Mouse (Mus musculus) forebrain, embryonic 13.5 days (tissue): Measurements from ENCODE around the gene Duox1. TPM values are rescaled to one million over a fixed set of nuclear protein-coding genes. Genes with fewer than 3 reads are reported as not detected.

Source experiments
- ATAC-seq: fragments of 200-750 bp; cut with Nextera tagmentation; 2 replicates; pipeline ENCODE4 v1.8.0; 2017
- H3K27ac ChIP-seq: fragments of 300-500 bp; sonication (generic); 2 replicates; pipeline ENCODE4 v1.5.1; 2015; ENCODE audit warnings: inconsistent platforms, mild to moderate bottlenecking, moderate library complexity
- H3K27me3 ChIP-seq: fragments of 300-500 bp; sonication (generic); 2 replicates; pipeline ENCODE4 v1.6.1; 2015; ENCODE audit warnings: mild to moderate bottlenecking, inconsistent platforms
- H3K36me3 ChIP-seq: fragments of 300-500 bp; sonication (generic); 2 replicates; pipeline ENCODE4 v1.6.1; 2015; ENCODE audit warnings: mild to moderate bottlenecking, inconsistent platforms; ENCODE audit not compliant: poor library complexity, severe bottlenecking
- H3K4me1 ChIP-seq: fragments of 300-500 bp; sonication (generic); 2 replicates; pipeline ENCODE4 v1.6.1; 2015; ENCODE audit warnings: inconsistent platforms
- H3K4me2 ChIP-seq: fragments of 300-500 bp; sonication (generic); 2 replicates; pipeline ENCODE4 v1.6.1; 2015; ENCODE audit warnings: inconsistent platforms, mild to moderate bottlenecking, moderate library complexity
- H3K4me3 ChIP-seq: fragments of 300-500 bp; sonication (generic); 2 replicates; pipeline ENCODE4 v1.5.1; 2015; ENCODE audit warnings: mild to moderate bottlenecking, inconsistent platforms
- H3K9ac ChIP-seq: fragments of 300-500 bp; sonication (generic); 2 replicates; pipeline ENCODE4 v1.6.1; 2015; ENCODE audit warnings: mild to moderate bottlenecking, inconsistent platforms
- H3K9me3 ChIP-seq: fragments of 300-500 bp; sonication (generic); replicated peaks from 2 replicates; pipeline ENCODE4 v1.6.1; 2016; ENCODE audit warnings: inconsistent platforms
- WGBS: fragments of 180-500 bp; shearing (Covaris S2); methylation state at CpG from one replicate; pipeline ENCODE4 v1.1.7; 2015; 5-methylcytosine and 5-hydroxymethylcytosine counted together
- polyA plus RNA-seq: library from polyadenylated mRNA; unstranded; fragments of >200 nt; fragmentation: Nextera tagmentation; extraction: Ambion mirVana; gene quantifications from 2 replicates; pipeline ENCODE4 v1.2.1, GENCODE M21; 2015

The Duox1 gene
- polyA plus RNA-seq, 1 experiment from 2014 or later = not detected

DNA sequence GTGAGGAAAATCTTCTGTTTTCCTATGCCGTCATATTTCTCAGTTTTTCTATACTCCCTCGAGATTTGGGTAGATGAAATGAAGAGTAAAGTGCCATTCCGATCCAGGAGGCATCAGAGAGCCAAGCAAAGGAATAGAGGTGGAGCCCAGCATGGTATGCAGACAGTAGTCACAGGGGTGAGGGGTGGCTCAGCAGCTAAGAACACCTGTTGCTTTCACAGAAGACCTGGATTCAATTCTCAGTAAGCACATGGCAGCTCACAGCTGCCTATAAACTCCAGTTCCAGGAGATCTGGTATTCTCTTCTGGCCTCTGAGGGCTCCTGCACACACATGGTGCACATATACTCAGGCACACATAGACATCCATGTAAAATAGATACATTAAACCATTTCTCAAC, 56.6 kb downstream of the Duox1 start:
- peaks cover 22% of the 10 kb centered on the region for H3K4me1 ChIP-seq
- no peaks in the 10 kb centered on the region for H3K36me3 ChIP-seq
- 70% methylated on average over 3 of the region's 3 CpGs for WGBS
- no peak for ATAC-seq
- no peak overlapping the region for H3K9ac ChIP-seq
- no peak overlapping the region for H3K4me2 ChIP-seq
- H3K4me3 ChIP-seq = no peak overlapping the region
- H3K27me3 ChIP-seq = peaks cover 12% of the 10 kb centered on the region
- H3K27ac ChIP-seq = no peak overlapping the region
- no peaks in the 10 kb centered on the region for H3K9me3 ChIP-seq

DNA sequence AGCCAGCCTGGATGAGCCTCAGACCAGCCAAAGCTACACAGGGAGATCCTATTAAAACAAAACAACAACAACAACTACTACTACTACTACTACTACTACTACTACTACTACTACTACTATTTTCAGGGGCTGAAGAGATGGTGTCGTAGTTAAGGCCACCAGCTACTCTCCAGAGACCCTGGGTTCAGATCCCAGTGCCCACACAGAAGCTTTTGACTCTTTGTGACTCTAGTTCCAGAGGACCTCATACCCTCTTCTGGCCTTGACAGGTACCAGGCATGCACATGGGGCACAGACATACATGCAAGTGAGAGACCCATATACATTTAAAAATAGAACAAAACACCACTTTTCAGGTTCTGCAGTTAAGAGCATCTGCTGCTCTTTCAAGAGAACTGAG, 57.1 kb downstream of the Duox1 start:
- no peak overlapping the region for H3K4me2 ChIP-seq
- no peak overlapping the region for H3K9ac ChIP-seq
- H3K4me3 ChIP-seq = no peak overlapping the region
- no peaks in the 10 kb centered on the region for H3K9me3 ChIP-seq
- H3K27me3 ChIP-seq = peaks cover 12% of the 10 kb centered on the region
- WGBS = 87% methylated on average over 1 of the region's 1 CpGs
- H3K4me1 ChIP-seq = peaks cover 17% of the 10 kb centered on the region
- ATAC-seq = no peak
- H3K27ac ChIP-seq = no peak overlapping the region
- H3K36me3 ChIP-seq = no peaks in the 10 kb centered on the region

DNA sequence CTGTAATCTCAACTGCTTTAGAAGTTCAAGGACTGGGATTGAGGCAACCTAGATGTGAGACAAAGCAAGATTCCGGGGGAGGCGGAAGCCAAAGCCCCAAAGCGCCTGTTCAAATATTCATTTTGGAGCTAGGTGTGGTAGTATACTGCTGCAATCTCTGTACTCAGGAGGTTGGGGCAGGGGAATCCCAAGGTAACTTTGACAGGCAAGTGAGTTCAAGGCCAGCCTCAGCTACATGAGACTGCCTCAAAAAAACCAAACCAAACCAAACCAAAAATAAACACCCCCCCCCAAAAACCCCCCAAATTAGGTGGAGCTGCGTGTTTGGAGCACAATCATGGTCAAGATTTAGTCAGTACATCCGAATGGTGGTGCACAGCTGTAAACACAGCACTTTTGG, 58.5 kb downstream of the Duox1 start:
- Histone ChIP-seq H3K9me3 (no peaks in the 10 kb centered on the region), H3K4me3 (no peak overlapping the region), H3K4me1 (peaks cover 11% of the 10 kb centered on the region), H3K4me2 (no peak overlapping the region), H3K27me3 (peaks cover 12% of the 10 kb centered on the region), H3K36me3 (no peaks in the 10 kb centered on the region), H3K27ac (no peak overlapping the region), H3K9ac (no peak overlapping the region)
- WGBS = 82% methylated on average over 5 of the region's 5 CpGs
- no peak for ATAC-seq

DNA sequence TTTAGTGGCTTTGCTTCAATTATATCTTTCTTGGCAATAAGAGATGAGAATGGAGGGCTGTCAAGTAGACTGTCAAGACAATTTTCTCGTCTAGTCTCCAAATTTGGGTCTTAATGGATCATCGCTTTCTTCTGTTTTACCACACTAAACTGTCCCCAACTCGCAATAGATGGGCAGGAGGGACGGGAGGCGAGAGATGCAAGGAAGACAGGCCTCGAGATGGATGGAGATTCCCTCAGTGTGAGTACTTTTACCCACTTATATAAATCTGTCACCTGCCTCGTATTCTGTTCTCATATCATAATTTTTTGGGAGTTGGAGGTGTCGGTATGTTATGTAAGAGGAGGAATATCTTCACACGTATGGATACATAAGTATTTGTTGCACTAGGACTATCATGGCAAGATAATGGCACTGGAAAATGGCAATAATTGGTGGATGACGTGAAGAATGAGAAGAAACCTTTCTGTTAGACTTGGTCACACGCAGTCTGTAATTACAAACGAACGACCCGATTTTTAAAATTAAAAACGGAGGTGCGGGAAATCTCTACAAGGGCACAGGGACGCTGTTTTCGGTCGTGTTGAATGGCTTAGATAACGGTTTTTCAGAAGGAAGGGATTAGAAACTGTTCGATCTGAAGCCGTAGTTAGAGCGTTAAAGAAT, 59.3 kb downstream of the Duox1 start:
- H3K9ac ChIP-seq = peak overlapping the region; percentile 69
- H3K27me3 ChIP-seq = peaks cover 14% of the 10 kb centered on the region
- peaks cover 7% of the 10 kb centered on the region for H3K4me1 ChIP-seq
- peak overlapping the region; percentile 43 for H3K4me2 ChIP-seq
- H3K36me3 ChIP-seq = no peaks in the 10 kb centered on the region
- H3K27ac ChIP-seq = peak overlapping the region; percentile 57; the same call in 1 of the 2 replicates
- H3K9me3 ChIP-seq = no peaks in the 10 kb centered on the region
- ATAC-seq = no peak
- H3K4me3 ChIP-seq = peak overlapping the region; percentile 70
- WGBS = 15% methylated on average over 23 of the region's 23 CpGs

DNA sequence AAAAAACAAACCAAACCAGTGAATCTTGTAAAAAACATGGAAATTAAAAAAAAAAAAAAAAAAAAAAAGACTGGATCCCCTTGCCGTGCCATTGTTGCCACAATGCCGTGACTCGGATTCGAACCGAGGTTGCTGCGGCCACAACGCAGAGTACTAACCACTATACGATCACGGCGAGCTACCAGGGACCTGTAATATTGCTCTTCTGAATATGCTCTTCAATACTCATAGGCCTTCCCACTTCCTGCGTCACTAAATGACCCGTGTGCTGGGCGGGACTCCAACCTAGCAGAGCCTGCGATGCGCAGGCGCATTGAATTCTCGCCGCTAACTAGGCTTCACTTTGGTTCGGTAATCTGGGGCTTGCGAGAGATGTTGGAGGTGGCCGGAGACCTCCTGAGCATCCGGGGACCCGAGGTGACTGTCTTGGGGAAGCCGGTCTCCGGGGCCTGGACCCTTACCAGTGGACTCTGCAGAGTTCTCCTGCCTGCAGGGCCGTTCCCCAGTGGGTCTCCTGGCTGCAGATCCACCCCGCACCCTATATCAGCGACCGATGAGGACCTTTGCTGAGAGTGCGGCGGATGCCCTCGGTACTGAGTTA, 60.0 kb downstream of the Duox1 start:
- peaks cover 9% of the 10 kb centered on the region; the same call in 1 of the 2 replicates for H3K27me3 ChIP-seq
- peak overlapping the region; percentile 70 for H3K4me3 ChIP-seq
- WGBS = under 1% methylated on average over 32 of the region's 32 CpGs
- H3K27ac ChIP-seq = peak overlapping the region; percentile 88
- H3K4me1 ChIP-seq = peaks cover 7% of the 10 kb centered on the region
- H3K9ac ChIP-seq = peak overlapping the region; percentile 79
- H3K9me3 ChIP-seq = no peaks in the 10 kb centered on the region
- H3K4me2 ChIP-seq = peak overlapping the region; percentile 85
- peak; percentile 78 for ATAC-seq
- H3K36me3 ChIP-seq = no peaks in the 10 kb centered on the region

DNA sequence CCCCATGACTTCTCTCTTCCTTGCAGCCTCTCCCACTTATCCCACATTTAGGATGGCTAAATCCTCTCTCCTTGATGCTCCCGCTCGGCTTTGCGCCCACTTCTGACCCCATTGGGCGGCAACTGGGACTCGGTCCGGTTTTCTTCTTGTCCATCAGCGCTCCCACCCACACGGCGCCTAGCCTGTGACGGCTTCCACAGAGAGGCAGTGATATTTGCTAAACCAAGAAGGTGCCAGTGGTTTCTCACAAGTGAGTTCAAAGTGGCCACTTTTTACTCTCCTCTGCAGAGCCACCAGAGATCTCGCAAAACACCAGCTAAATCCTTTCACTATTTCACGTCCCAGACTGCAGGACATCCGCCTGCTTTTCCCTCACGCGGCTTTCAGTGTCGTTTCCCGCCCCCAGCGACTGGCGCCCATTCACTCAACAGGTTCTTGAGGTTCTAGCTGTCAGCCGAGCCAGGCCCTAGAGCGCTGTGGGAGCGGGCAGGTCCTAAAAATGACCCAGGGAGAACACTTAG, 60.6 kb downstream of the Duox1 start:
- peaks cover 3% of the 10 kb centered on the region; the same call in 1 of the 2 replicates for H3K27me3 ChIP-seq
- peak overlapping the region; percentile 88 for H3K27ac ChIP-seq
- peaks cover 10% of the 10 kb centered on the region for H3K4me1 ChIP-seq
- ATAC-seq = no peak
- under 1% methylated on average over 22 of the region's 22 CpGs for WGBS
- peak overlapping the region; percentile 79 for H3K9ac ChIP-seq
- H3K9me3 ChIP-seq = no peaks in the 10 kb centered on the region
- peak overlapping the region; percentile 70 for H3K4me3 ChIP-seq
- H3K4me2 ChIP-seq = peak overlapping the region; percentile 85
- H3K36me3 ChIP-seq = no peaks in the 10 kb centered on the region

DNA sequence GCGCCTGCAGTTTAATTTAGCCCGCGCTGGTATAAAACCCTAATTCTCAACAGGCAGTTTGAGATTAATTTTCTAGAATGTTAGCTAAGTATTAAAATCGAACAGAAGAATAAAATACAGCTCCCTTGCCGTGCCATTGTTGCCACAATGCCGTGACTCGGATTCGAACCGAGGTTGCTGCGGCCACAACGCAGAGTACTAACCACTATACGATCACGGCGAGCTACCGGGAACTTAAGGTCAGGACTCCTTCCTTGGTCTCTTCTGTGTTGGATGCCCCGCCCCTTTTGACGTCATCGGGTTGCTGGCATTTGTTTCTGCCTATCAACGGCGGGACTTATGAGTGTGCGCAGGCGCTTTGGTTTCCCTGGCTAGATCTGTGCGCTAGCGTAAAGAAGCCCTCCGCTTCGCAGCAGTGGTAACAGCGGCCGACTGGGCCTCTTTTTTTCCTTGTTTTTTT, 61.8 kb downstream of the Duox1 start:
- peak overlapping the region; percentile 78 for H3K9ac ChIP-seq
- H3K4me1 ChIP-seq = peaks cover 10% of the 10 kb centered on the region
- peak overlapping the region; percentile 54 for H3K4me3 ChIP-seq
- 0 out of 2 replicates have a peak, but pooled peaks cover 2% of the 10 kb centered on the region for H3K27me3 ChIP-seq
- no peaks in the 10 kb centered on the region for H3K9me3 ChIP-seq
- WGBS = under 1% methylated on average over 28 of the region's 28 CpGs
- peak; percentile 90 for ATAC-seq
- peak overlapping the region; percentile 55 for H3K4me2 ChIP-seq
- H3K27ac ChIP-seq = peak overlapping the region; percentile 87
- H3K36me3 ChIP-seq = no peaks in the 10 kb centered on the region

DNA sequence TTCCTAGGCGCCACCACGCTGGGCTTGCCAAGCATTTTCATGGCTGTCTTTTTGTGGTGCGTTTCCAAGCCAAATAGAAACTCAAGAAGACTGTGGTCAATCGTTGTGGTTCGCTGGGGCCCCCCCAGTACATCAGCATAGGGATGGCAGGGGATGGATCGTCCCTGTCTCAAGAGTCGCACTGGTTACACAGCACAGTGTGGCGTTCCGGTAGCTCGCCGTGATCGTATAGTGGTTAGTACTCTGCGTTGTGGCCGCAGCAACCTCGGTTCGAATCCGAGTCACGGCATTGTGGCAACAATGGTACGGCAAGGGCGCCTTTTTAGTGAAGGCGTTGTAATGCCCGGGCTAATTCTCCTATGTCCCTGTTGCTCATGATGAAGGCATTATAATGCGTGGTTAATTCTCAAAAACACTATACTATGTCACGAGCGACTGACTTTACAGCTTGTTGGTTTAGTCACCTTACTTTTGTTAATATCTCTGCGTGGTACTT, 62.3 kb downstream of the Duox1 start:
- peak overlapping the region; percentile 78 for H3K9ac ChIP-seq

DNA sequence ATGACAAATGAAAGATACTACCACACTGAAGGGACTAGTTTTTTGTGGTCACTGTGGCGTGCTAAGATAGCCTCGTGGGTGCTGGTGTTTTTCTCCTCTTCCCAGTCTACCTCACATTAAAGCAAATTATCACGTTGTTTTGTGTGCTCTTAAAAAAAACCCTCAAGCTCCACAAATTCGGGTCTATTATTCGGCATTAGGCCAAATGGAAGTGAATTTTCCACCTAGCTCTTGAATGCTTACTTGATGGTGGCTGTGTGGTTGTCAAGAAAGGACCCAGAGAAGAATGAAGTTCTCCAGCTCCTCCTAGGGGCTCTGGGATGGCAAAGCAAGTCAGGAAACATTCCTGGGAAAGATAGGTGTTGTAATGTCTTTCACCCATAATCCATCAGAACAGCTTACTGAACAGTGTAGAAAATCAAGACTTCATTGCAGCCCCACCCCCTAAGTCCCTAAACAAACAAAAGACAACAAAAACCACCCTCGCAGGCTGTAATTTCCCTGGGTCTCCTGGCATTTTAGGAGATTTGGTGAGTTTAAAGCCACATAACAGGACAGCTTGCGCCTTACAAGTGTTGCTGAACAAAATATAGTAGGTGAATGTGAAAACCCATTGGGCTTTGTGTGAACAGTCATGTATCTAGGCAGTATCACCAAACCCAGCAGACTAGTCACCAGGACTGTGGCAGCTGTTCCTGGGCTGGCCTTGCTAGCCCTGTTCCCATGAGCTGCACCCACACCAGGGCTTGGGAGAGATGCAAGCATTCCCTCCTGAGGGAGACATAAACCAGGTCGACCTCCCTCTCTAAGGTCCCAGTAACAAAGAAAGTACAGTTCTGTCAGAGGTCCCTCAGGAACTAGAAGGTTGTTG, 63.2 kb downstream of the Duox1 start:
- no peaks in the 10 kb centered on the region for H3K9me3 ChIP-seq
- WGBS = 15% methylated on average over 8 of the region's 8 CpGs
- H3K27ac ChIP-seq = peak overlapping the region; percentile 44
- ATAC-seq = no peak
- H3K4me1 ChIP-seq = peaks cover 10% of the 10 kb centered on the region
- H3K36me3 ChIP-seq = no peaks in the 10 kb centered on the region
- H3K4me3 ChIP-seq = peak overlapping the region; percentile 54
- 0 out of 2 replicates have a peak, but pooled peaks cover 2% of the 10 kb centered on the region for H3K27me3 ChIP-seq
- H3K9ac ChIP-seq = no peak overlapping the region
- peak overlapping the region; percentile 55 for H3K4me2 ChIP-seq

More for the DNA sequence above, 62.3 kb downstream of the Duox1 start:
- H3K36me3 ChIP-seq = no peaks in the 10 kb centered on the region
- peak; percentile 82 for ATAC-seq
- H3K4me3 ChIP-seq = peak overlapping the region; percentile 54
- H3K27me3 ChIP-seq = 0 out of 2 replicates have a peak, but pooled peaks cover 2% of the 10 kb centered on the region
- peaks cover 10% of the 10 kb centered on the region for H3K4me1 ChIP-seq
- H3K27ac ChIP-seq = peak overlapping the region; percentile 87
- H3K9me3 ChIP-seq = no peaks in the 10 kb centered on the region
- H3K4me2 ChIP-seq = peak overlapping the region; percentile 55
- WGBS = under 1% methylated on average over 26 of the region's 26 CpGs

DNA sequence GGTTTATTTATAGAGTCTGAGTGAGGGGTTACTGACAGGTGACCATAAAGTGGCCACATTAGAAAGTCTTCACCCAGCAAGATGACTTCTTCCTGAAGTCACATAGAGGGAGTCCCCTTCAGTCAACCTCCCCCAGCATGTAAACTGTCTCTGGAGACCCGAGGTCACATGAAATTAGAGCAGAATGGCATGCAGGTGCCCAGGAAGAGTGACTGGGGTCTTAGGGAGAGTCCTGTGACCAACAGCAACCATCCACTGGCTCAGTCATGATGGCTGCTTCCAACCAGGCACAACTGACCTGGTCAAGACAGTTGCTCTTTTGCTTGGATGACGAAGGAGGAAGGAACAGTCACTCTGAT, 63.8 kb downstream of the Duox1 start:
- 50% methylated on average over 2 of the region's 2 CpGs for WGBS
- Histone ChIP-seq H3K27me3 (0 out of 2 replicates have a peak, but pooled peaks cover 2% of the 10 kb centered on the region), H3K9me3 (no peaks in the 10 kb centered on the region), H3K36me3 (no peaks in the 10 kb centered on the region), H3K9ac (no peak overlapping the region), H3K27ac (no peak overlapping the region), H3K4me3 (no peak overlapping the region), H3K4me2 (no peak overlapping the region), H3K4me1 (peaks cover 10% of the 10 kb centered on the region)
- no peak for ATAC-seq

DNA sequence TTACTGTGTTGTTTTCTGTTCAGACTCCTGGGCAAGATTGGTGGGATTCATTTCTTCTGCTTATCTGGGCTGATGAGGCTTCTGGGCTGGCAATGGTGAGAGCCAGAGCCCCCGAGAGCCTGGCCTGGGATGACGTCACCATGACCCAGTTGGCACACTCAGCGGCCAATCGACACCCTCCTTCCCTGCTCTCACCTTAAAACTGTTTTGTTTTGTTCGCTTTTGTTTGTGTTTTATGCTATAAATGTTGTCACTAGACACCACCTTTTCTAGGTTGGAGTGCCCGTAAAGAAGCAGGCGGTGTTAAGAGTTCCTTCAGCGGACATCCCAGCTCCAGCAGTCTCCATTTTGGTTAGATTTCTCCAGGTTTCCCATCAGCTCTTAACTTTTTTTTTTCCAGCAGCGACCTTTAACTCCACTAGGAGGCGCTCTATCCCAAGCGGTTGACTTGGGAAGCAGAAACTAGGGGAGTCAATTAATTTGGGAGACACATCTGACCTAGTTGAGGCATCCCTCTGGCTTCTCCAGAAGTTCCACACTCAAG, 65.4 kb downstream of the Duox1 start:
- 8% methylated on average over 11 of the region's 11 CpGs for WGBS
- Histone ChIP-seq H3K9ac (no peak overlapping the region), H3K4me3 (peak overlapping the region; percentile 14; the same call in 1 of the 2 replicates), H3K36me3 (no peaks in the 10 kb centered on the region), H3K4me1 (peaks cover 7% of the 10 kb centered on the region), H3K9me3 (no peaks in the 10 kb centered on the region), H3K27ac (no peak overlapping the region), H3K4me2 (peak overlapping the region; percentile 44), H3K27me3 (0 out of 2 replicates have a peak, but pooled peaks cover 2% of the 10 kb centered on the region)
- ATAC-seq = no peak
